Mouse (Mus musculus) Patski (cell line): ENCODE data around the gene Olfr94. TPM values are rescaled to one million over a fixed set of nuclear protein-coding genes. Genes with fewer than 3 reads are reported as not detected.

Source experiments
- ATAC-seq: fragments of 100-300 bp; one replicate; pipeline ENCODE4 v1.8.0; 2021
- CTCF ChIA-PET: fragments of 350-600 bp; sonication (Branson Sonifier 250); formaldehyde crosslinking; loops from one replicate; lab custom pipeline; 2022; ENCODE audit warnings: inconsistent platforms; lab: Charles Lee
- POLR2A ChIA-PET: fragments of 350-600 bp; sonication (Branson Sonifier 250); formaldehyde crosslinking; loops from one replicate; lab custom pipeline; 2022; ENCODE audit warnings: antibody characterized with exemption, inconsistent platforms; lab: Charles Lee
- DNase-seq: peaks from one replicate; pipeline ENCODE4 v3.0.0-alpha.2; 2011; ENCODE audit warnings: low read depth, low spot score
- H3K27me3 ChIP-seq: fragments of 371-371 bp; one replicate; pipeline ENCODE4 v1.5.1; 2021
- CTCF ChIP-seq: fragments of 100-300 bp; IDR thresholded peaks from one replicate; pipeline ENCODE4 v1.5.1; 2021
- in situ Hi-C: fragments of 300-500 bp; cut with MboI; formaldehyde crosslinking; loops from 3 replicates; pipeline ENCODE4 v1.11.1; 2018; ENCODE audit warnings: low pct_unique_long_range_greater_than_20kb, mixed read lengths
- polyA plus RNA-seq: library from polyadenylated mRNA; unstranded; gene quantifications from one replicate; pipeline ENCODE4 v1.2.3, GENCODE M21; 2021

Olfr94 gene
- polyA plus RNA-seq, 1 experiment from 2014 or later, result not detected

- DNase-seq (no peak), ATAC-seq (no peak)
- ChIA-PET POLR2A (no interaction called here), CTCF (no interaction called here)
- in situ Hi-C loops, result no loop called here
- H3K27me3 ChIP-seq, result peaks cover 7% of the 10 kb centered on the region
- no peak for TF ChIP-seq CTCF
Observed at GRCm38 (mm10) chr17:37161394-37161793, 39.4 kb downstream of the Olfr94 start, which contains the start of gene Olfr93. Gene Olfr93, minus strand, starts transcription at chr17:37161494.

Other genes starting within 250 kb of the Olfr94 start
- gene Ppp1r11, start 249.3 kb downstream of the Olfr94 start, polyA plus RNA-seq, result 56.1 TPM
- gene Znrd1, start 242.4 kb downstream of the Olfr94 start, polyA plus RNA-seq, result 42.1 TPM
- gene Znrd1as, start 242.4 kb downstream of the Olfr94 start, polyA plus RNA-seq, result 10.3 TPM
- not detected for gene 2410137M14Rik, start 219.8 kb downstream of the Olfr94 start, polyA plus RNA-seq
- 0.28 TPM for gene H2-M5, start 211.5 kb downstream of the Olfr94 start, polyA plus RNA-seq
- 36.3 TPM for gene Zfp57, start 199.8 kb downstream of the Olfr94 start, polyA plus RNA-seq
- gene Mog, start 177.6 kb downstream of the Olfr94 start, polyA plus RNA-seq, result 0.10 TPM
- 44.4 TPM for gene Gabbr1, start 155.0 kb downstream of the Olfr94 start, polyA plus RNA-seq
- gene Olfr90, start 112.5 kb downstream of the Olfr94 start, polyA plus RNA-seq, result not detected
- not detected for gene Olfr91, start 102.7 kb downstream of the Olfr94 start, polyA plus RNA-seq
- not detected for gene Olfr92, start 80.9 kb downstream of the Olfr94 start, polyA plus RNA-seq
- not detected for gene Olfr93, start 39.5 kb downstream of the Olfr94 start, polyA plus RNA-seq
- gene Ubd, start 7.1 kb downstream of the Olfr94 start, polyA plus RNA-seq, result 0.06 TPM
- not detected for gene Olfr95, start 12.1 kb upstream of the Olfr94 start, polyA plus RNA-seq
- not detected for gene Olfr96, start 19.2 kb upstream of the Olfr94 start, polyA plus RNA-seq
- gene Olfr97, start 36.3 kb upstream of the Olfr94 start, polyA plus RNA-seq, result not detected
- not detected for gene Olfr98, start 62.8 kb upstream of the Olfr94 start, polyA plus RNA-seq
- 6.0 TPM for gene H2-M3, start 69.2 kb upstream of the Olfr94 start, polyA plus RNA-seq
- 0.05 TPM for gene Olfr99, start 82.5 kb upstream of the Olfr94 start, polyA plus RNA-seq
- gene Olfr101, start 103.3 kb upstream of the Olfr94 start, polyA plus RNA-seq, result not detected
- gene Olfr102, start 116.1 kb upstream of the Olfr94 start, polyA plus RNA-seq, result not detected
- not detected for gene Olfr103, start 138.7 kb upstream of the Olfr94 start, polyA plus RNA-seq
- gene Olfr104-ps, start 158.6 kb upstream of the Olfr94 start, polyA plus RNA-seq, result not detected
- gene Olfr105-ps, start 178.0 kb upstream of the Olfr94 start, polyA plus RNA-seq, result not detected
- gene Olfr106-ps, start 189.4 kb upstream of the Olfr94 start, polyA plus RNA-seq, result not detected
- 0.01 TPM for gene Olfr107, start 198.2 kb upstream of the Olfr94 start, polyA plus RNA-seq
- not detected for gene Olfr108, start 244.5 kb upstream of the Olfr94 start, polyA plus RNA-seq